Mouse (Mus musculus): ENCODE measurements around the gene Rbms3. TPM values are rescaled to one million over a fixed set of nuclear protein-coding genes. Genes with fewer than 3 reads are reported as not detected.

Gene Rbms3
- polyA plus RNA-seq, 1 experiment from 2014 or later: 87.2 TPM

- 68% methylated on average over 3 of the region's 3 CpGs for WGBS
- H3K4me2 ChIP-seq (replicated peaks): no peak overlapping the region
Observed at GRCm38 (mm10) chr9:116803292-116803731, 826.4 kb downstream of the Rbms3 start.

DNA sequence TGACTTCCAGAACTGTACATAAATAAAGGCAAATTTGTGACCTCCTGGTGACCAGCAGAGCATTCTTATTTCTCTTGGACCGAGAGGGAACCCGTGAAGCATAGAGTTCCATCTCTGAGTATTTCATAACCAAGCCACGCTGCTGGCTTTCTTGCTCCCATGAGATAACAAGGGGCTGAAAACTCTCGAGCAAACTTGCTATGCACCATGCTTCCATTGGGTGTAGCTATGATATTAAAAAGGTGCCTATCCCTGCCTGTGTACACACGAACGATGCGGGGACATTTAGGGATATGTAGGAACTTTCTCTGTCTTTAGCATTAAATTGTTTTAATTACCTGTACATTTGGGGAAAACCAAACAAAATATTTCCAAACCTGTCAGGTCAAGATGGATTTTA lies 827.1 kb downstream of the Rbms3 start:
- no peaks in the 10 kb centered on the region for H3K27me3 ChIP-seq (replicated peaks)
- H3K9me3 ChIP-seq: no peaks in the 10 kb centered on the region
- peaks cover 9% of the 10 kb centered on the region for H3K4me1 ChIP-seq
- 79% methylated on average over 7 of the region's 7 CpGs for WGBS
- H3K27ac ChIP-seq: no peak overlapping the region
- no peak overlapping the region for H3K9ac ChIP-seq
- no peaks in the 10 kb centered on the region for H3K36me3 ChIP-seq
- H3K4me2 ChIP-seq (replicated peaks): no peak overlapping the region
- H3K4me3 ChIP-seq: no peak overlapping the region
- no peak for ATAC-seq (ENCODE audit: low FRiP score, low read depth)

More at GRCm38 (mm10) chr9:116803292-116803731, 826.4 kb downstream of the Rbms3 start:
- Histone ChIP-seq H3K4me1 (peaks cover 16% of the 10 kb centered on the region), H3K4me3 (no peak overlapping the region), H3K9me3 (no peaks in the 10 kb centered on the region), H3K27me3 (replicated peaks) (no peaks in the 10 kb centered on the region), H3K27ac (no peak overlapping the region), H3K9ac (no peak overlapping the region), H3K36me3 (no peaks in the 10 kb centered on the region)
- ATAC-seq (ENCODE audit: low FRiP score, low read depth): no peak

- WGBS: 52% methylated on average over 2 of the region's 2 CpGs
- ATAC-seq (ENCODE audit: low FRiP score, low read depth): no peak
- H3K9me3 ChIP-seq: no peaks in the 10 kb centered on the region
Observed at GRCm38 (mm10) chr9:116795240-116795955, 834.3 kb downstream of the Rbms3 start.

GRCm38 (mm10) chr9:116791850-116792249 lies 837.9 kb downstream of the Rbms3 start:
- ATAC-seq (ENCODE audit: low FRiP score, low read depth): no peak
- 83% methylated on average over 7 of the region's 7 CpGs for WGBS

More at GRCm38 (mm10) chr9:116795240-116795955, 834.3 kb downstream of the Rbms3 start:
- H3K27ac ChIP-seq: no peak overlapping the region
- H3K4me3 ChIP-seq: no peak overlapping the region
- H3K36me3 ChIP-seq: no peaks in the 10 kb centered on the region
- no peaks in the 10 kb centered on the region for H3K27me3 ChIP-seq (replicated peaks)
- no peak overlapping the region for H3K4me2 ChIP-seq (replicated peaks)
- no peak overlapping the region for H3K9ac ChIP-seq
- no peaks in the 10 kb centered on the region for H3K4me1 ChIP-seq

GRCm38 (mm10) chr9:116786136-116787046 lies 843.3 kb downstream of the Rbms3 start:
- H3K9me3 ChIP-seq: no peaks in the 10 kb centered on the region
- no peak overlapping the region for H3K4me3 ChIP-seq
- ATAC-seq (ENCODE audit: low FRiP score, low read depth): no peak
- WGBS: 73% methylated on average over 11 of the region's 11 CpGs
- H3K36me3 ChIP-seq: no peaks in the 10 kb centered on the region
- no peaks in the 10 kb centered on the region for H3K27me3 ChIP-seq (replicated peaks)
- H3K4me1 ChIP-seq: no peaks in the 10 kb centered on the region
- H3K27ac ChIP-seq: no peak overlapping the region
- H3K4me2 ChIP-seq (replicated peaks): no peak overlapping the region
- no peak overlapping the region for H3K9ac ChIP-seq

More at GRCm38 (mm10) chr9:116791850-116792249, 837.9 kb downstream of the Rbms3 start:
- no peaks in the 10 kb centered on the region for H3K4me1 ChIP-seq
- H3K9me3 ChIP-seq: no peaks in the 10 kb centered on the region
- no peak overlapping the region for H3K27ac ChIP-seq
- no peak overlapping the region for H3K4me2 ChIP-seq (replicated peaks)
- no peaks in the 10 kb centered on the region for H3K36me3 ChIP-seq
- no peaks in the 10 kb centered on the region for H3K27me3 ChIP-seq (replicated peaks)
- H3K4me3 ChIP-seq: no peak overlapping the region
- no peak overlapping the region for H3K9ac ChIP-seq

DNA sequence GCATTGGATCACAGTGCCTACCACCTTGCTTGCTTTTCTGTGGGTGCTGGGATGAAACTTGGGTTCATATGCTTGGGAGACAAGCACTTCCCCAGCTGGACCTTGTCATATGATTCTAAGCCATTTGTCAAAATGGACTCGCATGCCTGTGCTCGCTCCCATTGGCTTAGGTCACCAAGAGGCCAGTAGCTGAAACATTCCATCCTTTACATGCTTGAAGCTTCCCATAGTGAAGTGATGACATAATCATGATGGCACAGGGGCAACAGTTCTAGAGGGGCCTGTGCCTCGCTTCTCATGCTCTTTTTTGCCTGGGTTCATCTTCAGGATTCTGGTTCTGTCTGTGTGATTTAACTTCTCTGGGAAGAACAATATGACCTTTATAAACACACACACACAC lies 857.9 kb downstream of the Rbms3 start:
- WGBS: 57% methylated on average over 3 of the region's 3 CpGs
- no peak for ATAC-seq (ENCODE audit: low FRiP score, low read depth)
- Histone ChIP-seq H3K4me2 (replicated peaks) (no peak overlapping the region), H3K4me3 (no peak overlapping the region), H3K27ac (no peak overlapping the region), H3K9me3 (no peaks in the 10 kb centered on the region), H3K9ac (no peak overlapping the region), H3K27me3 (replicated peaks) (no peaks in the 10 kb centered on the region), H3K36me3 (no peaks in the 10 kb centered on the region), H3K4me1 (peaks cover 11% of the 10 kb centered on the region)

DNA sequence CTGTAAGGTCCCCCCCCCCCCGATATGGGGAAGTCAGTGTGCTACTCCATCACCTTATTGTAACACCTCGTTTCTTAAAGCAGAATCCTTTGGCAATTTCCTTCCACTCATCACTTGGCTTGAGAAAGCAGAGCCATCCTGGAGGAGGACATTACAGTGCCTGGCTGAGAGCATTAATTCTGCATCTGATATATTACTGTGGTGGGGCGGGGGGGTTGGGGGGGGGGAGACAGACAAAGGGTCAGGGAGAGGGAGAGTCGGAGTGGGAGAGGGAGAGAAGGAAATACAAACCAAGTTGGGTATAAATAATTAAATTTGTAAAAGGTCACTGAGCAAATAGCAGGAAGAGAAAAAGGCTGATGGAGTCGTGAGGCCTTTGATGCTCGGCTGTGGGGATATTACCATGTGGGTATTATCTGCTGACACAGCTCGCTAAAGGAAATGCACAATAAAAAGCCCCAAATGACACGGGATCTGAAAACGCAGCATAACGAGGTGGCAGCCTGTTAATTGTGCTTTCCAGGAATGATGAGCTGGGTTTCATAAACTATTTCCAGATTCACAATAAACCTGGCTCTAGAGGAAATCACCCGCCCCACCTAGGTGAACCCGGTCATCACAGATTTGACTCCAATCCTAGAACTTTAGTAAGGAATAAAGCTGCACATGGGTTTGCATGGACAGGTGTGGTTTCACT lies 860.2 kb downstream of the Rbms3 start:
- Histone ChIP-seq H3K4me2 (replicated peaks) (no peak overlapping the region), H3K9ac (no peak overlapping the region), H3K9me3 (no peaks in the 10 kb centered on the region), H3K4me1 (peaks cover 11% of the 10 kb centered on the region), H3K4me3 (no peak overlapping the region), H3K36me3 (no peaks in the 10 kb centered on the region), H3K27me3 (replicated peaks) (no peaks in the 10 kb centered on the region), H3K27ac (no peak overlapping the region)
- 0 out of 2 replicates have a peak, but pooled peaks have one; percentile 21 for ATAC-seq (ENCODE audit: low FRiP score, low read depth)
- 27% methylated on average over 12 of the region's 12 CpGs for WGBS

DNA sequence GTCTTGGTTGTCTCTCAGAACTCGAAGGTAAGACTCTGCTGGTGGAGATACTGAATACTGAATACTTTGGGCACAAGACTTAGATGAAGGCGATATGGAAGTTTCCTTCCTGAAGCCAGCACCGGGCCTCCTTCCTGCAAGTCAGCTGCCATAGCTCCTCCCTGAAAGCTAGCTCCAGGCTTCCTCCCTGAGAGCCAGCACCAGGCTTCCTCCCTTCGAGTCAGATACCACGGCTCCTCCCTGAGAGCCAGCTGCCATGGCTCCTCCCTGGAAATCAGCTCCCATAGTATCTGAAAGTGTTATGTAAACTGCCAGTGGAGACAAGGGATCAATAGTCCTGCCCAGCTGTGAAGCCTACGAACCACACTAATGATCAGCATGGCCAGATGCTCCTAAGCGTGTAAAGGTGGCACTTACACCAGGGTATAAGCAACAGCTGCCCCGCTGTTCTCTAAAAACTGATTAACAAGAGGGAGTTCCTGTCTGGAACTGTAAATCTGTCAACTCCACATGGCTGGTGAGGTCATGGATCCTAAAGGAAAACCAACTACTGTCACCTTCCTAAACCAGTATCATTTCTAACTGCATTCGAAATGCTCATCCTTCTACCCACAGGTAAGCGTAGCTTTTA lies 867.2 kb downstream of the Rbms3 start:
- Histone ChIP-seq H3K4me2 (replicated peaks) (no peak overlapping the region), H3K9ac (no peak overlapping the region), H3K9me3 (no peaks in the 10 kb centered on the region), H3K27ac (no peak overlapping the region), H3K27me3 (replicated peaks) (no peaks in the 10 kb centered on the region), H3K4me3 (no peak overlapping the region), H3K4me1 (no peaks in the 10 kb centered on the region; the same call in 1 of the 2 replicates), H3K36me3 (no peaks in the 10 kb centered on the region)
- ATAC-seq (ENCODE audit: low FRiP score, low read depth): no peak
- 64% methylated on average over 10 of the region's 10 CpGs for WGBS

GRCm38 (mm10) chr9:116748857-116749584 lies 880.7 kb downstream of the Rbms3 start:
- H3K36me3 ChIP-seq: no peaks in the 10 kb centered on the region
- no peaks in the 10 kb centered on the region for H3K4me1 ChIP-seq
- no peak overlapping the region for H3K9ac ChIP-seq
- no peak overlapping the region for H3K27ac ChIP-seq
- H3K4me3 ChIP-seq: no peak overlapping the region
- WGBS: 24% methylated on average over 11 of the region's 11 CpGs
- no peaks in the 10 kb centered on the region for H3K27me3 ChIP-seq (replicated peaks)
- no peaks in the 10 kb centered on the region for H3K9me3 ChIP-seq
- no peak for ATAC-seq (ENCODE audit: low FRiP score, low read depth)
- H3K4me2 ChIP-seq (replicated peaks): no peak overlapping the region

DNA sequence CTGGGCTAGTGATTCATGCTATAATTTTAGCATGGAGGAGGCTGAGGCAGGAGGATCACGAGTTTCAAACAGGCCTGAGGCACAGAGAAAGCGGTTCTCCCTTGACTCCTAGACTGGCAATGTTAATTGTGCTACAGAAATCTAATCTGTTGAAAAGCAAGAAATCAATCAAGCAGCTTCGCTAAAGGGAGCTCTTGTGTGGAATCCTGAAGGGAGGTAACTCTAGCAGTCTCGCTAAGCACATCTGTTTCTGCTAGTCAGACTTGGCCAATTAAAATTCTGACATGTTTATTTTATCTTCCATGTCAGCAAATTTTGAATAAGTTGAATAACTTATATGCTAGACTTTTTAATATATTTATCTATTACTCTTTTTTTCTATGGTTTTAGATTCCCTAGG lies 881.4 kb downstream of the Rbms3 start:
- Histone ChIP-seq H3K9ac (no peak overlapping the region), H3K4me2 (replicated peaks) (no peak overlapping the region), H3K4me3 (no peak overlapping the region), H3K4me1 (no peaks in the 10 kb centered on the region), H3K27me3 (replicated peaks) (no peaks in the 10 kb centered on the region), H3K9me3 (no peaks in the 10 kb centered on the region), H3K36me3 (no peaks in the 10 kb centered on the region), H3K27ac (no peak overlapping the region)
- ATAC-seq (ENCODE audit: low FRiP score, low read depth): no peak
- 41% methylated on average over 4 of the region's 4 CpGs for WGBS

DNA sequence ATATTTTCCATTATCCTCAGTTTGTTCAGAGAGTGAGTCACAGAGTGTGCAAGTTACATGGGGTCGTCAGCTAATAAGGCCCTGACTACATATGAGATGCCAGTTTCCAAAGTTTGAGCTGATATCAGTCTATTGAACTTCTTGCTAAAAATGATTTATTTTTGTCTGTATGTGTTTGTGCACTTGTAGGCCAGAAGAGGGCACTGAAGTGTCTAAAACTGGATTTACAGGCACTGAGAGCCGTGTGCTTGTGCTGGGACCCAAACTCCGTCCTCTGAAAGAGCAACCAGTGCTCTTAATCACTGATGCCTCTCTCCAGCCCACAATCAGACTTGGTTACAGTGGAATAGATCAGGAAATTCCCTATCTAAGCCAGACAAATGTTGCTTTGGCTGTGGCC lies 882.8 kb downstream of the Rbms3 start:
- no peak for ATAC-seq (ENCODE audit: low FRiP score, low read depth)
- Histone ChIP-seq H3K4me3 (no peak overlapping the region), H3K27me3 (replicated peaks) (no peaks in the 10 kb centered on the region), H3K9me3 (no peaks in the 10 kb centered on the region), H3K4me1 (no peaks in the 10 kb centered on the region), H3K27ac (no peak overlapping the region), H3K36me3 (no peaks in the 10 kb centered on the region), H3K9ac (no peak overlapping the region), H3K4me2 (replicated peaks) (no peak overlapping the region)
- 74% methylated on average over 3 of the region's 3 CpGs for WGBS
